Mouse (Mus musculus) urinary bladder, adult 2 months (tissue): Measurements from ENCODE around the gene Micall2. TPM values are rescaled to one million over a fixed set of nuclear protein-coding genes. Genes with fewer than 3 reads are reported as not detected.
"Not testable (repeated sequence)": the region's sequence is repeated elsewhere in the genome, so short reads cannot be mapped to it uniquely, and the experiment has no call there.

Experiments
- DNase-seq: peaks from one replicate; pipeline ENCODE4 v3.0.0; 2022; ENCODE audit warnings: low spot score
- polyA plus RNA-seq: library from polyadenylated mRNA; depleted of rRNA; stranded (reverse); fragments of >200 nt; gene quantifications from 2 replicates; pipeline ENCODE4 v1.2.3, GENCODE M21; 2012

Gene Micall2
- polyA plus RNA-seq, 1 experiment = 7.1 TPM

DNA sequence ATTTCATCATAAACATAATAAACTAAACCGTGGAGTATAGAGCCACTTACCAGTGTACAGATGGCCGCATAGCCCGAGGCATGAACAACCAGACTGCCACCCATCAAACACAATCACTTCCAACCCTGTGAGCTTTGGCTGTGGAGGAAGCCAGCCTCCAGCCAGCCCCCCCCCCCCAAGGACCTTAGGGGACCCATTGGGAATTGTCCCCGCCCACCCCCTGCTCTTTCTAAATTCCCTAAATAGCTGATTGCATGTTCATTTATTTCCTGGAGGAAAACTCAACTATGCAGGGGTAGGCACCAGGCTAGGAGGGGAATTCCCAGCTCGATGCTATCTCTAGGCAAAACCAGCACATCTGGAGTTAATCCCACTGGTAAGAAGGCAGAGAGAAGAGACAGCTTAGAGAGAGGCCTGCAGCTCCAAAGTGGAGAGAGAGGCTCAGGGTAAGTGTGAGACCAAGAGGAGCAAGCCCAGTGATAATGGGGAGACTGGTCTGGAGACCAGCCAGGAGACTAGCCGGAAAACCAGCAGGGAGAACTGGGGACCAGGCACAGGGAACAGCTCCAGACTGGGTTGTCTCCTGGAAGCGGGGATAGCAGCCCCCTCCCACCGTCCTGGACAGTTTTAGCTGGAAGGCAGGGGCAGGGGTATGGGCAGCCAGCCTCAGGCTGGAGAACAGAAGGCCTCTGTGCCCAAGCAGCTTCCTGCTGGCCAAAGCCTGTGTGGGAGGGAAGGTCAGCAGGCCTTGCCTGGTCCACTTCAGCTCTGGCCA, 5.2 kb downstream of the Micall2 start:
- DNase-seq = no peak

DNA sequence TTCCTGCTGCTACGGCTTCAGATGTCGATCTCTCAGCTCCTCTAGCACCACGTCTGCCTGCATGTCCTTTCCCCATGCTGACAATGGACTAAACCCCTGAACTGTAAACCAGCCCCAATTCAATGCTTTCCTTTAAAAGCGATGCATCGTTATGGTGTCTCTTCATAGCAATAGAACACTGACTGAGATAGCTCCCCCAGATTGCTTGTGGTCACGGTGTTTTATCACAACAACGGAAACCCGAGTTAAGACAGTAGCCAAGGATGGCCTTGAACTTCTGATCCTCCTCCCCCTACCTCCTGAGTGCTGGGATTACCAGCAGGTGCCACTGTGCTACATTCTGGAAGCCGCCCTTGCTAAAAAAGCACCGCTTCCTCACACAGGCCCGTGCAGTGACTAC, 8.9 kb downstream of the Micall2 start:
- DNase-seq = no peak

- DNase-seq = no peak
Observed at GRCm38 (mm10) chr5:139726186-139726585, 9.9 kb downstream of the Micall2 start.

- no peak for DNase-seq
Observed at GRCm38 (mm10) chr5:139724336-139725116, 11.6 kb downstream of the Micall2 start.

DNA sequence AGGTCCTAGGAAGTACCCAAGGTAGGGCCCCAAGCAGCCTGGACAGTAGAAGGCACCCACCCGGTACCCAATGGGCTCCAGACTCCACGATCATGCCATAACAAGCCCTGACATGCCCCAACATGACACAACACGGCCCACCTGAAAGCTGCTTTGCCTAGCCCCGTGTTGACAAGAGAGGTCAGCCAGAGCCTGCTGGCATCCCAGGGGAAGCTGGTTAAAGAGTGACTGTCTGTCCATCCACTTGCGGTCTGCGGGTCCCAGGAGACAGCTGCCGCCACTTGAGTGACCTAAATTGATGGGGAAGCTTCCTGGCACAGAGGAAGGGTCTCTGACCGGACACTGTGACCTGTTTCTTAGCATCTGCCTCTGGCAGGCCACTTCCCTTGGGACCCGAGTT, 13.0 kb downstream of the Micall2 start:
- no peak for DNase-seq

GRCm38 (mm10) chr5:139722709-139723108, 13.4 kb downstream of the Micall2 start:
- no peak for DNase-seq

GRCm38 (mm10) chr5:139718949-139719348, 17.2 kb downstream of the Micall2 start:
- DNase-seq = no peak

DNA sequence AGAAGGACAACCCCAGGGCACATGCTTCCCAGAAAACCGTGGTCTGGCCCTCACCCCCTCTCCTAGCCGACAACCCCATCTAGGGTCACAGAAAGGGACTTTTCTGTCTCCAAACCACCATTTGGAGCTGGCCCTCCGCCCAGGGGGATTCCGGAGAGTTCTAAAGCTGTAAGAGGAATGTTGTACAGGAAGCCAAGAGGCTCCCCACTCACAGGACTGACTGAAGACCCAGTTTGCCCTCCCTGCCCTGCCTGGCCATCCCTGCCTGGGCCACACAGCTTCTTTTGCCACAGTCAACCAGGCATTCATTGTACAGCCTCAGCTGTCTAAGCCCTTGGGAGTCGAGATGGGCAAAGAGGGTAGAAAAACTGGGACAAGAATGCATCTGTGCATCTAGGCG, 17.6 kb downstream of the Micall2 start:
- DNase-seq = no peak

- no peak for DNase-seq
Observed at GRCm38 (mm10) chr5:139717723-139718122, 18.4 kb downstream of the Micall2 start.

- no peak for DNase-seq
Observed at GRCm38 (mm10) chr5:139706496-139706895, 29.6 kb downstream of the Micall2 start.

DNA sequence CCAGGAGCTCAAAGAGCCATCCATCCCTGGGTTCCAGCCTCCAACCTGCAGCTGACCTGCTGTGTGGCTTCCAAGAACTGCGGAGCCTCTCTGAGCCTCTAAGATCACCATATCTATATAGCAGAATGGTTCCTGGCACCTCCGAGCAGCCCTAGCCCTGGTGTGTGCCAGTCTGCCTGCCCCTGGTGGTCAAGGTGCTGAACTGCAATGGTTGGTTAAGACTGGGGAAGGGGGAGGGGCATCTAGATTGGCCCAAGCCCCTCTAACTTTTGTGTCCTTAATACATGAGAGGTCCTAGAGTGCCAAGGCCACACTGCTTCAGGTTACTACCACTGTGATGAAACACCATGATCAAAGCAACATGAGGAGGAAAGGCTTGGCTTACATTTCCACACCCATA, 33.2 kb downstream of the Micall2 start:
- DNase-seq = no peak

DNA sequence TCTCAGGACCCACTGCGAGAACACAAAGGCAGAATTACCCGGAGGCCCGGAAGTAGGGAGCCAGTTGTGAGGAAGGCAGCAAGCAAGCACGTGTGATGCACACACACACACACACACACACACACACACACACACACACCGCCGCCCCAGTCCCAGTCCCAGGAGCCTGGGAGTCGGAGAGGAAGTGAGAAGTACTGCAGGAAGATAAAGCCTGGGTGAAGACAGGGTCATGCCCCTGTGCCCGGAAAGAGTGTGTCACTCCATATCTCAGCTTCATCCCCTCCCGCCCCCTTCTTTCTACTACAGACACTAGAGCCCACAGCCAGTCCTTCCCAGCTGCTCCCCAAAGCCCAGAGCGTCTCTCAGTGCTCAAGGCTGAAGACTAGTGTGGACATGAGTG, 33.9 kb downstream of the Micall2 start:
- DNase-seq = no peak

DNA sequence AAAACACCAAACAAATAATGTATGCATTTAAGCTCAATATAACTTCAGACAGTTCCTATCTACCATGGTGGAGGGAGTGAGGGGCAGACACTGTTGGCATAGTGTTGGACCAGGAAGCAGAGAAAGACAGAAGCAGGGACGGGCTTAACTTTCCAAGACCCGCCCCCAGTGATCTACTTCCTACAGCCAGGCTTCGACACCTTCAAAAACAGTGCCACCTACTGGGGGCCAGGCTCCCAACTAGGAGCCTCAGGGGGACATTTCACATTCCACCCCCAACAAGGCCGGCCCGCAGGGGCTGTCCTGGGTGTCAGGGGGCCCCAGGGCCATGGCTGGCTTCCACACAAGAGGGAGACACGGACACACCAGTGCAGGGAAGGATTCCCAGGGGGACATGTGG, 39.2 kb downstream of the Micall2 start:
- no peak for DNase-seq

GRCm38 (mm10) chr5:139695876-139696275, 40.3 kb downstream of the Micall2 start:
- not testable (repeated sequence) for DNase-seq

- no peak for DNase-seq
Observed at GRCm38 (mm10) chr5:139694989-139695571, 41.1 kb downstream of the Micall2 start.

DNA sequence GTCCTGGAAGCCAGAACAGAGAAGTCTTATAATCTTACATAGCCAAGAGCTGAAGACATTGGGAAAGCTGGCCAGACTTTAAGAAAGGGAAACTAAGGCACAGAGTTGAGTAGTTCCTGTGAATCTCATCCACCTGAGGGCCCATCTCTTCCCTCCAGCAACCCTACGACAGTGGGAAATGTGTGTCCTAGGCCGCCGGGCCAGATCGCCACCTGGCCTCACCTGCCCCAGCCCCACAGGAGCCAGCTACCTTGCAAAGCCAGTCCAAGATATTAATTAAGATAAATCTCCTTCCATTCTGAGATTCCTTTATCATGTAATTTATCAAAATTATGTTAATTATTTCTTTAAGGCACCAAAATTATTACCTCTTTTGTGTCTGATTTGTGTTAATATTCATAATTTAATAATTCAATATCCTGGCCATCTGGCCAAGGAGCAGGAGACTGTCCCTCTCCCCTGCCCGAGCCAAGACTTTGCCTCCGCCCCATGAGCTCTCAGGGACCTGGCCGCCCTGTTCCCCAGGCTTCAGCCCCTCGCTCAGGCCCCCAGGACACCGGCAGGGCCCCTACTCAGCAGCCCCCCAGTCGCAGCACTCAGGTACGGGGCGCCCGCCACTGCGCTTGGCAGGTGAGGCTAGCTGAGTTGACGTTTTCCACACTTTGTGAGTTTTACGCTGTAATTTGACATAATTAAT, 41.7 kb downstream of the Micall2 start:
- no peak for DNase-seq

GRCm38 (mm10) chr5:139690791-139691190, 45.3 kb downstream of the Micall2 start:
- no peak for DNase-seq

GRCm38 (mm10) chr5:139688356-139688755, 47.8 kb downstream of the Micall2 start:
- no peak for DNase-seq

DNA sequence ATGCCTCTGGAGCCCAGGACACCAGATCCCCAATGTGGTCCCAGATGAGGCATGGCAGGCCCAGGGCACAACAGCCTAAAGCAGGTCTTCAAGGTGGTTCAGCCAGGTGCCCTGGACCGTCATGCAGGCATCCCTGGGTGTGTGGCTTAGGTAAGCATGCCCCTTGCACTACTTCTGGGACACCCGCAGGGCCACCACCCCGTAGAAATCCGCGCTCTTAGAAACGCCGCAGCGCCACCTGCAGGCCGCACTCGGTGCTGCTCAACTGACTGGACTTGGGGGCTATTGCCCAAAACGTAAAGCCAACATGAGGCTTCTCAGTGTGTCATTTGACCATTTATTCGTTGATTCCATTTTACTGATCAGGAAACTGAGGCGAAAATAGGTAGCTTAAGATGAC, 48.5 kb downstream of the Micall2 start:
- DNase-seq = peak; percentile 35

GRCm38 (mm10) chr5:139686530-139687249, 49.4 kb downstream of the Micall2 start:
- DNase-seq = peak; percentile 30

DNA sequence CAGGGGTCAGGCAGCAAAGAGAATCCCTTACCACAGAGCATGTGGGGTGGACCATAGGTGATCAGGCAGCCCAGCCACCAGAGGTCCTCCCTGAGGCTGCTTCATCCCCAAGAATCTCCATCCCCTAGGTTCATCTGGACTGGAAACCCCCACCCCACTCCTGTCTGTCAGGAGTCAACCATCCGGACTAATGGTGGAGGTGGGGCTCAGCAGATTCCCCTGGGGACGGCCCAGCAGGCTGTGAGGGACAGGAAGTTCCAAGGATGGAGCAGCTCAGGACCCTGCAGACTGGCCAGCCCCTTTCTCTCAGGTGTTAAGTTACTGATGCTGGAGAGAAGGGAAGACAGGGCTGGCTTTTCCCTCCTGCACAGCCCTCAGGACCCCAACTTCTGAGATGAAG, 52.9 kb downstream of the Micall2 start:
- no peak for DNase-seq

GRCm38 (mm10) chr5:139682631-139682977, 53.5 kb downstream of the Micall2 start:
- DNase-seq = no peak
